Mouse (Mus musculus) ZHBTc4 (cell line): ENCODE measurements at regions not wholly inside any gene's neighbourhood (a gene's known extent, or its start where the extent isn't known, plus 50 kb on each side); places are given as distances from the start of the nearest gene placed in this dataset.
"Not testable (repeated sequence)": the region's sequence is repeated elsewhere in the genome, so short reads cannot be mapped to it uniquely, and the experiment has no call there.

Experiments
- DNase-seq: peaks from one replicate; pipeline ENCODE4 v3.0.0-alpha.2; 2011; ENCODE audit warnings: low read depth, low spot score

- no peak for DNase-seq
These were observed 251.8 kb downstream of the Dad1 start for GRCm38 (mm10) chr14:54002083-54002482.

DNA sequence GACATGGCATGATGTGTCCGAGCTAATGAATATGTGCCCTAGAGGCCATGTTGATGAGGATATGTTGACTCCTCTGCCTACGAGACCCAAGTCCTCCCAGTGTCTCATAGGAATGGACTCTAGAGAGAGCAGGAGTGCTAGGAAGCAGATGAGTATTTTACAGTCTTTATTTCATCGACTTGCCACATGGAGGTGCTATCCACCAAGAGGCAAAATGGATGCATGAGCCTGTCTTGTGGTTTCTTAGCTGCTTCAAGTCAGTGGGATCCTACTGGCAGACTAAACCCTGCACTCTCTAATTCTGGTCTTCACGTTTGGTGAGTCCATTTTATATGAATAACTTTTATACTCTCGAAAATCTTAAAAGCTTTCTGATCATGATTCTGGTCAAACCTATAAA lies 253.4 kb downstream of the Dad1 start:
- DNase-seq, result peak; percentile 19

GRCm38 (mm10) chr14:53993427-53993826 lies 260.5 kb downstream of the Dad1 start:
- DNase-seq, result no peak

DNA sequence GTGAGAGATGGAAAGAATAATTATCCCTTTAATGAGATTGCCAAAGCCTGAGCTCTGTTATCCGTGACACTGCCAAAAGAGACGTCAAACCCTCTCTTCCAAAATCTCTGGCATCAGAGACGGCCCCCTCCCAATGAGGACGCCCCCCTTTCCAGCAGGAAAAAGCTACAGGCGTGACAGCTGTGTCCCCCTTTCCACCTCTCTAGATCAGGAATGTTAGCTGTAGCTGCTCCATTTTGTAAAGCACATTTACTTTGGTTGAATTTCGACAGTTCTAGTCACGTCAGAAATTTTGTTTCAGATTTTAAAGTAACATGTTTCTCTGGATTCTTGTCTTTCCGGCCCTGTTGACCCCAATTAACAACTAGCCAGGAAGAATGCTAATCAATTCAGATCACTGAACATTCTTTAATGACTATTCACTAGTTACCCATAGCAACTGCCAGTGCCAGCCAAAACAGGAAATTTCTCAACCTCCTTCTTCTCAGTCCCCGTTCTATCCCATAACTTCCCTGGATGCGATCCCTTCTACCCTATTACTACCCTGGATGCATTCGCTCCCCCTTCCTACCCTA lies 261.1 kb downstream of the Dad1 start:
- DNase-seq, result no peak

DNA sequence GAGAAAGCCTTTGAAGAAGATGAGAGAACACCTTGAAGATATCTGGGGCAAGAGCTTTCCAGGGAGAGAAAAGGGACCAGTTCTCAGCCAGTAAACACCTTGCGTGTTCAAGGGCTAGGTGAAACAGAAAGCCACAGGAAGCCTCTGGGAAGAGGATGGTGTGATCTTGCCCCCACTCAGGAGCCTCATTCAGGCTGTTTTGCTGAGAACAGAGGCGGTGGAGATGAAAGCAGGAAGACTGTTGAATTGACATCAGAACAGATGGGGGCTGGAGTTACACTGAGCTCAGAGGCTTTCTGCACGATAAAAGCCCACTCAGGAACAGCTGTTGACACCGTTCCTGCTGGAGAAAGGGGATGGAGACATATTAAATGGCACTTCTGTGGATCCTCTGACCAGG lies 262.5 kb downstream of the Dad1 start:
- DNase-seq, result no peak

DNA sequence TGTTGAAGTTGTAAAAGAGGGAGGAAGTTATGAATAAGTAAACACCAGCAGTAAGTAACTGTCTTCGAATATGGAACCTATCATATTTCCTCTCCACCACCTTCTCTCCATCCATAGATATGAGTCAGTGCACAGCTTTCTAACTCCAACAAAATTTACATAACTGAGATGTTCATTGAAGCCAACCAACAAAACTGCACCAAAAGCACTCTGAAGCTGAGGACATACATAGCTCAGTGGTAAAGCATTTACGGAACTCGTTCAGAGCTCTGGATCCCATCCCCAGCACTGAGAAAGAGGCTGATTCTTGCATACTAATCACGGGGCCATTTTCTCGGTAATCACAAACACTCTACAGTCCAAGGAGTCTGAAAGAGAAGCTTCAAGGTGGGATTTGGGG lies 273.1 kb downstream of the Dad1 start:
- DNase-seq, result no peak

- not testable (repeated sequence) for DNase-seq
These were observed 292.5 kb downstream of the Dad1 start for GRCm38 (mm10) chr14:53961426-53961825.

DNA sequence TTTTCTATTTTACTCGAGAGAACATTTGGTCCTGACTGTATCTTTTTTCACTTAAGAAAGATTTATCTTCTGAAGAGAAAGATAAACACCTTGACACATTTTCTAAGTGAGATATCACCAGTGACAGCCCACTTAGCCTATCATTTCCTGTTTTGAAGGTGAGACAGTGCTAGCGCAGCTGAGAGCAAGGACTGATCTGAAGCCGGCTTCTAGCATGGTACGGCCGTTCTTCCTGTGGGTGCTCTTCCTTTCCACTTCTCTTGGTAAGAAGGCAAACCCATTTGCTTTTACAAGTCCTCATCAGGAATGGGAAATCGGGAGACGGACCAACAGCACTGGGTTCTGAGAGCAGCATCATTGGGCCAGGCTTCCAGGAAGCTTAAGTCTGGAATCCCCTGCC lies 293.1 kb downstream of the Dad1 start:
- DNase-seq, result no peak

DNA sequence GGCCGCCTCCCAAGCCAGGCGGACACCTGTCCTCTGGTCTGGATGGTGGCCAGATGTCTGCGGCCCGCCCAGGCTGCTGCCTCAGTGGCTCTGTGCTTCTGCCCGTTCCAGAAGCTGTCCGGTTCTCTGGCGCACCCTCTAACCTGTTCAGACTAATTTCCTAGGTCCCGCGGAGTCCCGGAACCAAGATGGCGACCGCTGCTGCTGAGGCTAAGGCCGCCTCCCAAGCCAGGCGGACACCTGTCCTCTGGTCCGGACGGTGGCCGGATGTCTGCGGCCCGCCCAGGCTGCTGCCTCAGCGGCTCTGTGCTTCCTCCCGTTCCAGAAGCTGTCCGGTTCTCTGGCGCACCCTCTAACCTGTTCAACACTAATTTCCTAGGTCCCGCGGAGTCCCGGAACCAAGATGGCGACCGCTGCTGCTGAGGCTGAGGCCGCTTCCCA lies 318.1 kb downstream of the Dad1 start:
- DNase-seq, result not testable (repeated sequence)

- DNase-seq, result not testable (repeated sequence)
These were observed 318.6 kb downstream of the Dad1 start for GRCm38 (mm10) chr14:53935336-53935735.

- no peak for DNase-seq
These were observed 343.0 kb downstream of the Dad1 start for GRCm38 (mm10) chr14:53910871-53911270.

GRCm38 (mm10) chr14:53904578-53904977 lies 349.3 kb downstream of the Dad1 start:
- no peak for DNase-seq

GRCm38 (mm10) chr14:53901103-53901502 lies 352.8 kb downstream of the Dad1 start:
- no peak for DNase-seq

DNA sequence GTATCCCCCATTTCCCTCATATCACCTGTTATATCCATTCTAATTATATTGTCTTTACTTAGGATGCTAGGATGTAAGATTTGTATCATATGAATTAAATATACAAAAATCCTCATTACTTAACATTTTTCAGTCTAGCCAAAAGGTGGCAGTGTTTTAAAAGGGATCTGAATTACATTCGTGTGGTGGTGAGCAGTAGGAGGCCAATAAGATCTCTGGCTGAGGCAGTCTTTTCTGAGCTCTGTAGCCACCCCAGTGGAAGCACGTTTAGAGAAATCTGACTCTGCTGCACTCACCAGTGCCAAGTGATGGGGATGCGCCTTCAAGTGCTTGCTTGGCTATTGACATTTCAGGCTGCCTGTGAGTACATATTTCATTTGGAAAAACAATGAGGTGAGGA lies 372.6 kb downstream of the Dad1 start:
- DNase-seq, result peak; percentile 10

DNA sequence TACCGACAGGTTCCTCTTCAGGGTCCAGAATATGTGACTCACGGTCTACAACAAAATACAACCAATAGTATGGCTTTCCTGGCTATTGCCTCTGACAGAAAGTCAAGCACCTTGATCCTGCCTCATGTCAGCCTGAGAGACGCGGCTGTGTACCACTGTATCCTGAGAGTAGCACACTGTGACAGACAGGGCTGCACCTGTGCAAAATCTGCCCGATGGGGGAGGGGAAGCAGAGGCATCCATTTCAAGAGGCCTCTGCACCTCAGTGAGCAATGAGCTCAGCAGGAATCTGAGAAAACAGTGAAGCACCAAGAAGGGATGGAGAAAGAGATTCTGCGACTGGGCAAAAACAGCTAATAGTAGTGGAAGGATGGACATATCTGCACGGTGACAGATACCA lies 377.3 kb downstream of the Dad1 start:
- DNase-seq, result peak; percentile 4

- no peak for DNase-seq
These were observed 378.2 kb downstream of the Dad1 start for GRCm38 (mm10) chr14:53875736-53876135.

DNA sequence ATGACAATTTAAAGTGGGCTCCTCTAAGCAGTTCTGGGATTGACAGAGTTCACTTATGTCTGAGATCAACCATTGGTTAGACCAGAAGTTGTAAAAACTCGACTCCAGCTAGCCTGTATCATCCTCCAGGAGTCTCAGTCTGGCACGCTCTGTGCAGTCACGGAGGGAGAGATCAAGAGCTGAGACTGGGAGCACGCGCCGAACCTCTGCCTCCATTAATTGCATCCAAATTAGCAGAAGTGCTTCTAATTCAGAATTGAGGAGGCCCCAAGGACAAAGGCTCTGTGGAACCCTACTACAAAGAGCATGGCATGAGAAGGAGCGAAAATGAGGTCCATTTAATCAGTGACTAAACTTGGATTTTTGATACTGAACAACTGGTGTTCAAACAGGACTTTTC lies 406.9 kb downstream of the Dad1 start:
- no peak for DNase-seq

GRCm38 (mm10) chr14:53845646-53846045 lies 408.3 kb downstream of the Dad1 start:
- no peak for DNase-seq

DNA sequence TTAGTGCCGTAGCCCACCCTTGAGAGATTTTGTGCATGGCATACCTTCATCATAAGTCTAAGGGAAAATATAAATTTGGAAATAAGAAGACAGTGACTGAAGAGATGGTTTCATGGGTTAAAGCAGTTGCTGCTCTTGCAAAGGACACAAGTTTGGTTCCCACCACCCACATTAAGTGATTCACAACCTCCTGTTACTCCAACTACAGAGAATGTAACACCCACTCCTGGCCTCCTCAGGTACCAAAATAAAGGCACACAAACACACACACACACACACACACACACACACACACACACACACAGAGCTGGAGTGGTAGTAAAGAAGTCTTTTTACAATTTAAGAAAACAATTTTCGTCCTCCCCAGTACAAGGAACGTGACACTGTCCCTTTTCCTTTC lies 421.4 kb downstream of the Dad1 start:
- peak; percentile 19 for DNase-seq

DNA sequence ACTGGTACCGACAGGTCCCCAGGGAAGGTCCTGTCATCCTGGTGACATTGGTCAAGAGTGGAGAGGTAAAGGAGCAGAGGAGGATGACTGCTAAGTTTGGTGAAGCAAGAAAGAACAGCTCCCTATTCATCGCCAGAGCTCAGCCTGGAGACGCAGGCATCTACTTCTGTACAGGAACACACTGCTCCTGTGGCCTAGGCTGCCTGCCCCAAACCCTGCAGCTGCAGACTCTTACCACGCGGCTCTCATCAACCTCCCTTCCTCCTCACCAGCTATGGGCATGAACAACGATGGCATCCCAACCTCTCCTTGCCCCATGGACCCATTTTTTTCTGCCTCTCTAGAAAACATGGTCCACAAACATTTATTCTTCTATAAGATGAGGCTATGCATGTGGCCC lies 422.3 kb downstream of the Dad1 start:
- no peak for DNase-seq

DNA sequence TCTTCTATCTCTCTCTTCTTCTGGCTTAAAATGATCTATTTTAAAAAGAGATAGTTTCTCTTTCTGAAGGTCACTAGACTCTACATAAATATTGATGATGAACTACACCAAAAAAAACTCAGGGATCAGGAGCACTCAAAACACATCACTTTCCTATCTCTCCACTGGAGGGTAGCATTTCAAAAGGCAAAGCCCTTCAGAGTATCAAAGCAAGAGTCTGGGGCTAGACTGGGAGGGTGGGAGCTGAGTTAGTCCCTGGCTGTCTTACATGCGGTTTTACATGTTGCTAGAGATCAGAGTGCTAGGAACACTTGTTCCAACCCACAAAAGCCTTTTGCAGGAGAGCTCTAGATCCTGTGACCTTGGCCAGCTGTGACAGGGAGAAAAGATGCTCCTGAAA lies 423.2 kb downstream of the Dad1 start:
- DNase-seq, result peak; percentile 76

- DNase-seq, result no peak
These were observed 427.1 kb downstream of the Dad1 start for GRCm38 (mm10) chr14:53826782-53827181.

GRCm38 (mm10) chr14:53806231-53806630 lies 447.7 kb downstream of the Dad1 start:
- DNase-seq, result peak; percentile 62
